Mouse (Mus musculus): Measurements from ENCODE around the gene Uri1. TPM values are rescaled to one million over a fixed set of nuclear protein-coding genes. Genes with fewer than 3 reads are reported as not detected.

Uri1 gene
- polyA plus RNA-seq, 3 experiments from 2014 or later: 11.8 to 21.1 (median 17.3) TPM

DNA sequence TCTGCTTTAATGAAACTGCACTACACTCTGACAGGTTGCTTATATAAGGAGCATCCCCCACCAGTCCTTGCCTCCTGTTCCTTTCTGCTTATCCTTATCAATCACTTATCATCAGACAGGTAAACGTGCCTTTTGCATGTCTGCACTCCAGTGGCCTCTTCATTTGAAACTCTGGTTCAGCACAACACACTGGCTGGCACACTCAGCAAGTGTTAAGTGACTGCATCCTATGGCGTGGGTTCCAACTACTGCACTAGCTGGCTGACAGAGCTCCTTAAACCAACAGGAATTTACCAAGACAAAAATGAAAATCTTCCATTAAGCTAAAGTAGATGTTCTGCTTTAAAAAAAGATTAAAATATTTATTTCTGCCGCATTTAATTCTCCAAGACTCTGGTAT lies 9.4 kb downstream of the Uri1 start:
- ATAC-seq: no peak

DNA sequence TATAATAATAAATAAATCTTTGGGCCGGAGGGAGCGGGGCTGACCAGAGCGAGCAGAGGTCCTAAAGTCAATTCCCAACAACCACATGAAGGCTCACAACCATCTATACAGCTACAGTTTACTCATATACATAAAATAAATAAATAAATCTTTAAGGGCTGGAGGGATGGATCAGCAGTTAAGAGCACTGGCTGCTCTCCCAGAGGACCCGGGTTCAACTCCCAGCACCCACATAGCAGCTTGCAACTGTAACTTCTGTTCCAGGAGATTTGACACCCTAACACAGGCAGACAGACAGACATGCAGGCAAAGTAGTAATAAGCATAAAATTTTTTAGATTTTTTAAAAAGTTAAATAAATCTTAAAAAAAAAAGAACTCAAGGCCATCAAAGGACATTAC lies 10.5 kb downstream of the Uri1 start:
- ATAC-seq: no peak

DNA sequence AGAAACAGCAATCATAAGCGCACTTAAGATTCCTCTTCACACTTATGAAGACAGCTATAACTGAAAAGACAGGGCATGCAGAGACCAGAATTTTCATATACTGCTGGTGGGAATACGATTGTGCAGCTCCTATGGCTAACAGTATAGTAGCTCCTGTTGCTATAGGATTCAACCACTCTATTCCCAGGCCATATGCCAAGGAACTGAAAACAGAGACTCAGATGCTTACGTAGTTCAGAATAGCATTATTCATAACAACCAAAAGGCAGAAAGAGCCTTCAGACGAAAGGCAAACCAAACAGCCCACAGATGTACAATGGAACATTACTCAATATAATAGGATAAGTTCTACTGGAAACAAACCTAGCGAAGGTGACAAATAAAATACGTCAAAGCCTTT lies 15.0 kb downstream of the Uri1 start:
- ATAC-seq: no peak

DNA sequence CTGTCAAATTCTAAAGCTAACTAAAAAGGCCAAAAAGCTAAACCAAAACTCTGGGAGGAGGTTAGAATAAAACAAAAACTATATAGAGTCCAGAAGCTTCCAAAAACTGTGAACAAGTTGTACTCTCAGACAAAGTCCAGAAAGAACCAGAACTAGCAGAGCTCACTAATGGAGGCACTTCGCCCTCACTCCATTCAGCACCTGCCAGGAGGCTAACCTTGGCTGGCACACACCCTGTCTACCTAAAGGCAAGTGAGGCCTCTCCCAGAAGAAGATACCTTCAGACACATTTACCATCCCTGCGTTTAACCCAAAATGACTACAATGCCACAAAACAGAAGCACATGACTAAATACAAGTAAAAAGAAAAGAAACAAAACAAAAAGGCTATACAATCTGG lies 20.9 kb downstream of the Uri1 start:
- no peak for ATAC-seq

DNA sequence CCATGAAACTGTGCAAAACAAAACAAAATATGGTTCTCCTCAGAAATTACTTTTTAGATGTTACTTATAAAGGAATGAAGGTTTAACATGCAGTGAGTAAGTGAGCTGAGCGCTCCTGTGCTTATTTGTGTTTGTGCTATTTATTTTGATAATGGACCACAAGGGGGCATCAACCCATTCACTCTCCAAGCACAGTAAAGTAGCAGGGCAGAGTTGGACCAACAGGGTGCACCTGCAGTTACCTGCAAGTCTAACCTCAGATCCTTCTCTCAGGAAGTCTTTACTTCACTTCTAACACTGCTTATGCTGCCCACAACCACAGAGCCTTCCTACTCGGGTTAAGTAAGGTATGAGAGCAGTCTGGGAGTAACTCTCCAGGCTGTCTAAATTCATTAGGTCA lies 23.7 kb downstream of the Uri1 start:
- peak; percentile 41 for ATAC-seq

DNA sequence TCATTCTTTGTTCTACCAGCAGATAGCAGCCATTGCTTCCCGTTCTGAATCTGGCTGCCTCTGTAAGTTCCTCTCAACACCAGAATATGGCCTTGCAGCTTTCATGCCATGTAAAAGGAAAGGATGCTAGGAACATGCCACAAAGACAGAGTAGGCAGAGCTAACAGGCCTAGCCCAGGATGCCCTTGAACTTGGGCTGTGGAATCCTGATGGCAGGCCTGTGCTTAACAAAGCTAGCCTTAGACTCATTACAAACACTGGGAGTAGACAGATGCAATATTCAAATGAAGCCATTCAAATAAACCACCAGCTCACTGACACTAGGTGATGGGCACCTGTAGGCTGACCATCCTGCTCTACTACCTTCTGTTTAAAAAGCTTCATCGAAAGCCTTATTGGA lies 30.5 kb downstream of the Uri1 start:
- no peak for ATAC-seq

DNA sequence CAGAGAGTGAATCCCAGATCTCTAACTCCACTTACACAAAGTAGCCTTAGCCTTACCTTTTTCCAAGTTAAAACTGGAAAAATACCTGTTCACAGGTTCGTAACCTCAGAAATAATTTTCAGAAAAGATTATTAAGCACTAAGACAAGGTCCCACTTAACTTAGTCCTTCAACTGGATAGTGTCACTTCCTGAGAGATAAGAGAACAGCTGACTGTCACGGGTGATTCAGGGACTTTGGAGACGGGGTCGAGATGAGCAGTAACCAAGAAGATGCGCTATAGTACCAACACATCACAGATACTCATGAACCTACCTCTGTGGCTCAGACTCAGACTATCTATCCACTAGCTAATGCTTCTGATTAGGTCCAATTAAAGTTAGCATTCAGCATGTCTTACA lies 38.5 kb downstream of the Uri1 start:
- ATAC-seq: no peak

DNA sequence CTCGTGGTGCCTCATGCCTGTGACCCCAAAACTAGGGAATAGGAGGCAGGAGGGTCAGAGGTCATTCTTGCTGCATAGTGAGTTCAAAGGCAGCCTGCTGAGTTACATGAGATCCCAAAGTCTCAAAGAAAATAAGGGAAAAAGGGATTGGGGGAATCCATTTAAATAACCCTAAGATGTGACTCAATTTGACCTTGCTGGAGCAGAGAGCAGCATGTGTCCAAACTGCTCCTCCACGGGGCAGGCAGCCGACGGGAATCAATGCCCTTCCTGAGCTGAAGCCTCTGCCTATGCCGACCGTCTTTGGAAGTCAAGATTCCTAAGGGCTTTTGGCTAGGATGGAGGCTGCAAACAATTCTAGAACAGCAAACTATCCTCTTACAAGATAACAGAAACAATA lies 39.9 kb downstream of the Uri1 start:
- no peak for ATAC-seq

DNA sequence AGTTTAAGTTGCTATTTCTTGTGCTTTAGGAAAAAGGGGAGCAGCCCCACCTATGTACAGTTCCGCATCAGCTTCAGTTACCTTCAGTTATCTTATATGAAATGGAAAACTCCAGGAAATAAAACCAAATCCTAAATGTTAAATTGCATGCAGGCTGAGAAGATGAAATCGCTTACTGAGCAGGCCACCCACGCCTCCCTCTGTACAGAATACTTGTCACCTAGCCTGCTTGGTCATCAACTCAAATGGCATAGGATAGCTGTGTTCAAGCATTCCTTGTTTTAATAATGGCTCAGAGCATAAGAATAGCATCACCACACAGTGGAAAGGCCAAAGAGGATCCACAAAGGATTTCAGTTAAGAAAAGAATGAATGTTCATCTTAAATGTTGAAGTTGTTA lies 43.6 kb downstream of the Uri1 start:
- no peak for ATAC-seq

DNA sequence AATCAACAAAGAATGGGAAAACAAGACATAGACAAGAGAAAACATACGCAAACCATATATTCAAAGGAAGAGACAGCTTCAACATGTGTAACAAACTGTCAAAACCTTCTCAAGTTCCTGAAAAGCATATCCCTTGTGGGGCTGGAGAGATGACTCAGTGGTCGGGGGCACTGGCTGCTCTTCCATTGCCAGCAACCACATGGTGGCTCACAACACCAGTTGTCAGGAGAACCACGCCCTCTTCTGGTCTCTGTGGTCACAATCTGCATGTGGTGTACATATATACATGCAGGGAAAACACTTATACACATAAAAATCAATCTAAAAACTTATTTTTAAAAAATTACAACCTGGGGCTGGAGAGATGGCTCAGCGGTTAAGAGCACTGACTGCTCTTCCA lies 44.9 kb downstream of the Uri1 start:
- ATAC-seq: no peak

DNA sequence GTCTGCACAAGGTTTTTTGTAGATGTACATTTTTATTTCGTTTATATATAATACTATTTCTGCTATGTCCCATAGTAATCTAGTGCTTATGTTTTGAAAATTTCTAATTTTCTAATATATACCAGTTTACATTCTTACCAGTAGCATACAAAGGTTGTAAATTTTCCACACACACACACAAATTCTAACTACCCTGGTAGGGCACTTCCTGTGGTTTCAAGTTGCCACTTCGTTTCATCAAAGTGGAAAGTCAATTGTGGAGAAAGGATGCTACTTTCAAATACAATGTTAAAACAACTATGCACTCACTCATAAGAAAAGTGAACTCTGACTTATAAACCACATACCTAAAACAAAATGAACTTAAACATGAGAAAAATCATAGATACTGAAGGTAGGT lies 45.7 kb downstream of the Uri1 start:
- peak; percentile 56 for ATAC-seq

DNA sequence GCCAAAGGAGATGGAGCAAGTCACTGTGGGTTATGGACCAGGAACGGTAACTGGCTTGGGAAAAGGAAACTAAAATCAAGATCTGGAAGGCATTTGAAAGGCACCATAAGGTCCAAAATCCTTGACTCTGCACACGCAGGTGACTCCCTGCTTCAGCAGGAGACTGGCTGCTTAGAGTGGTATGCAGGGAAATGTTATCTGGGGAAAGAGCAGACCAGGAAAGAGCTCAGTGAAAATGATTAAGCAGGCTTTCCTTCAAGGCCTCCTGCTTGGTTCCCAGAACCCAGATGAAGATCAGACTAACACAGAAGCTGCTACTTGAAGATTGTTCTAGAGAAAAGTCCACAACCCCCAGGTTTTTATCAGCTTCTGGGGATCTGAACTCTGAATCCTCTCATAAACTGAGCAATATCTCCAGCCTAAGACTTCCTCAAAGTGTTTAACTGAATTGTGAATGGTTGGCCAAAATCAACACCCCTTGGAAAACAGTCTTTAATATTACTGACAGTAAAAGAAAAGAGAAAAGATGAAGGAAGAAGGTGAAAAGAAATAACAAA lies 50.3 kb downstream of the Uri1 start:
- no peak for ATAC-seq

DNA sequence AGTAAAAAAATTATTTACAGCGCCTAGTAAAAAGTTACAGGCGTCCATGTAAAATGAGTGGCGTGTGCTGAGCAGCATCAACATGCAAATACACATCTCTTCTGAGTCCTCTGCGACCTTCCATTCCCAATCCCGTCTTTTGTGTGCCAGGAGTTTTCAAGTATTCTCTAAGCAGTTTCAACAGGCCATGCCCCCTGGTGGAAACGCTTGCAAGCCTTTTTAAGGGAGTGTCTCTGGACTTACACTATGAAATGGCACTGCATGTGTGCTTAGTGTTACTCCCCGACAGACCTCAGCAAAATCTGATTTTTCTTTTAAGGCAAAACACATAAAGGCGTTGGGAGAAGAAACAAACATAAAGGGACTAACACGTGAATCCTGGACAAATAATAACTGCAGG lies 50.8 kb downstream of the Uri1 start:
- ATAC-seq: no peak

DNA sequence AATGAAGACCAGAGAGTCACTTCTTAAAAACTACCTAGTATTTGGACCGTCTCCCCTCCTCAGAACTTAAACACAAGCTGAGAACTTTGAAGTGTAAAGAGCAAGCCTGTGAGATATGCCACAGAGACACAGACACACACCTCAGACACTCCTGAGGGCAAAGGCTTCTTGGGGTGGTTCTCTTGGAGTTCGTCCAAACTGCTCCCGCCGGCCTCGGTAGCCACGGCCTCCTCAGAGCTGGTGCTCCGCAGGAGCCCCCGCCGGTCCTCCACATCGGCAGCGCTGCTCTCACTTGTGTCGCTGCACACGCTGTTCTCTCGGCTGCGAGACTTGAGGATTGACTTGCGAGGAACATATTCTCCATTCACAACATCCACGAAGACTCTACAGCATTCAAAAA lies 61.0 kb downstream of the Uri1 start:
- ATAC-seq: no peak

DNA sequence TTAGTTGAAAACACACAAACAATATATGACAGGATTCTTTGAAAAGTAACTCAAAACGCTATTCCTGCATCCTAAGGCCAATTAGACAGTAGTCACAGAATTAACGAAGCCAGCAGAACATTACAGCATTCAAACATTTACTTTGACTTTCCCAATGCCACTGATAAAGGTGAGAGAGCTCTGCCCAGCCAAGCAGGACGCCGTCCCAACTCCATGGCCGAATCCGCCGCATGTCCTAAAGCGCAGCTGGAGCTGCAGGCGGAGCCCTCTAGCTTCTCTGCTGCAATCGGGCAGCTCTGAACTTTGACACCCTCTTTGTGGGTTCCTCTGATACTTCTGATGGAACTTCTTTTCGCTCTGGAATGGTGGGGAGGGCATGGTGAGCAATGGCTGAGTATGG lies 62.1 kb downstream of the Uri1 start:
- no peak for ATAC-seq

DNA sequence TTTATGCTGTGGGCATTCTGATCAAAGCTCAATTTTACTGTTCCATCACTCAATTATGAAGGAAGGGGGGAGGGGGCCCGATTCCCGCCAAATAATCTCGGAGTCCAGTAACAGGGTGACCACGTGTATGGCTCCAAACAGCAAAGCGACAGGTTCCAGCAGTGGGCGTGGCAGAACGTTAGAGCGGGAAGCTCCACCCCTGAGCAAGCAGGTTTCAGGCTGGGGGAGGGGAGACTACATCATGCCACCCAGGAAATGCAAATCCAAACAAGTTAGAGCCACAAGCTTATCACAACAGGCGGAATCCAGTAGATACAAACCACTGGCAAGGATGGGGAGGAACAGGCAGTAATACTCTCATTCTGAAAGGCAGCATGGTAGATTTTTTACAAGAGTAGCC lies 71.5 kb downstream of the Uri1 start:
- no peak for ATAC-seq

DNA sequence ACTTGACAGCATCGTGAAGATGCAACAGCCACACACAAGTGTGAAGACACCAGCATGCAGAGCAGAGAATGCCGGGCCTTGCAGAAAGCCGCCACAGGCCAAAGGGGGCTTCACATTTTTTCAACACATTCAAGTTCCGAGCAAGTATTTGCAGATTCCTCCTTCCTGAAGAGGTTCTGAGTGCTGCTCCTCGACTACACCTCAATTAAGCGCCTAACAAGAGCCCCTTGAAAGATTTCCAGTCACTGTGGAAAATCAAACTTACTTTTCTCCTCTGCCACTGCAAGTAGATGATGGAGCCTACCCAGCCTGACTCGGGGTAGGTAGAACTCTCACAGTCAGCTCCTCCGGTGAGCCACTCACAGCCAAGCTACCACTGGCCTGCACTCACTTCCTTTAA lies 86.9 kb downstream of the Uri1 start:
- ATAC-seq: no peak

DNA sequence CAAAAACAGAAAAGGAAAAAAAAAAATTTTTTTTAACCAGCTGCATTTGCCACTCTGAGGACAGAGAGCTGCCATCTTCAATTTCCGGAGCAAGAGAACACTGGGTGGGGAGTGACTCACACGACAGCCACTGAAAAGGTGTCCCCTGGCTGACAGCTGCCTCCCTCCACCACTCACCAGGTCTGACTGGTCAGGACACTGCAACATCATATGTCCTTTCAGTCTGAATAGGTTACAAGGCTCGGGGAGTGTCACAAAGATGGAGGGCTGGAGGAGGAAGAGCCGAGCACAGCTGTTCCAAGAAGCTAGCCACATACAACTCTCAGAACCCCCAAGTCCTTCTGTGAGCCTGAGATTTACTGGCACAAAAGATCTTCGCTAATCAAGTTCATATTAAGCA lies 87.6 kb downstream of the Uri1 start:
- no peak for ATAC-seq

DNA sequence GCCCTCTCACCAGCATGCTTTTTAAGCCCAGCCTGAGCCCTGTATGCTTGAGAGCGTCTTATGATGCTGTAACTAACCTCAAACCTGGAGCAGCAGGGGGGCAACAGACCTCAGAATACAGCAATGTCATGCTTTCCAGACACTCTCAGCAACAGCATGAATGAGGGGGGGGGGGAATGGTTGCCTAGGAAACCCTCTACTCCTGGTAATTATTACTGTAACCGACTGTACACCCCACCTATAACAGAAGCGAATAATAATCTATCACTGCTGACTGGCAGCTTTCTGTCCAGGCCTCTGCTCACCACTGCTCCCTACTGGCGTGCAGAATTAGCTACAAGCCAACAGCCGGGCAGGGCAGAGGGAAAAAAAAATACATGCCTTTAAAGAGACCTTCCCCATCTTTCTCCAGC lies 88.6 kb downstream of the Uri1 start:
- ATAC-seq: no peak

DNA sequence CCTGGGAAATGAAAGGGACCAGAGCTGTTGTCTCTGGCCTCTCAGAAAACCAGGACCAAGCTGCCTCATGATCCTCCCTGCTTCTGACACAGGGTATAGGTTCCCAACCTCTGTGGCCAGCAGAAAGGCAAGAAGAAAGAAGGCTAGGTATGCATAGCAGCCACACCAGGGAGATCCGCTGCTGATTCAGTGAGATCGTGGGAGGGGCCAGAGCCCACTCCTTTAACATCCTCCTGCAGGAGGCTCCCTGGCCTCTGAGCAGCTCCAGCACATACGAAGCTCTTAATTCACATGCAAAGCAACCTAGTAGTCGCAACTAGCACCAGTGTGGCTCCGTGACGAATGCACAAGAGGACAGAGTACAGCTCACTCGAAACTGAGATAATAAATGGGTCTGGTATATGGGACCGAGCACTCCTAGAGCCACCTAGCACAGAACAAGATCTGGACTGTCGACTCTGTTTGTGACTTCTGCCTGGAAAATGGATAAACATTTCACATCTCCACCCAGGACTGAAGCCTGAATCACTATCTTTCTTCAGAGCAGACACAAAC lies 89.5 kb downstream of the Uri1 start:
- ATAC-seq: no peak

DNA sequence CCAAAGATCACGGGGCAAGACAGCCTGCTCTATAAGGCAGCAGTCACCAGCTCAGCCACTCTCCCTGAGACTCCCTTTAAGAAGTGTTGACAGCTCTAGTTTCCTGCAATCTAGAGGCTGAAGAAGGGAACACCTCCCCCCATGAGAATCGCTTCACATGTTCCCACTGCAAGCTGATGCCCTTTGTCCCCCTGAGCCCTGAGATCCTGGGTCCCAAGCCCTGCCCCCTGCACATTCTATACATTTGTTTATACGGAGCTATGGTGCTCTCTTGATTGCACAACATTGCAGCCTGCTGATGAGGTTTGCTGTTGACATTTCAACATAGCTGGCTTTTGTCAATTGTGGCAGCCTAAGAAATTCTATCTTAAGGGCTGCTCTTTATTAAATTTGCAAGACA lies 91.7 kb downstream of the Uri1 start:
- ATAC-seq: no peak

DNA sequence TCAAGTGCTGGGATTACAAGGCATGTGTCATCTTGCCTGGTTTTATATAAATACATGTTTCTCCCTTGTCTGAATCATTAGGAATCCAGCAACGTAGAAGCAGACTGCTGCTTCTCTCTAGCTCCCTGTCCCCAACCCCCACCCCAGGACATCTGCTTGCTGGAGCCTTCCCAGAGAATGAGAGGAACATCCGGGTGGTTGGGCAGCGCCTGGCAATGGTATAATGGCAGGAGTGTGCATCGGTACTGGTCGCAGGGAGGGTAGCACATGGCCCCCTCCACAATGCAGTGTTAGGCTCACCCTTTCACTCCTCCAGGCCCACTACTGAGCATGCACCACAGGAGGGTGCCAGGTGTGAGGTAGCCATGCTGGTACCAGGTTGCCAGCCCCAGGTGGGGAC lies 93.6 kb downstream of the Uri1 start:
- no peak for ATAC-seq

DNA sequence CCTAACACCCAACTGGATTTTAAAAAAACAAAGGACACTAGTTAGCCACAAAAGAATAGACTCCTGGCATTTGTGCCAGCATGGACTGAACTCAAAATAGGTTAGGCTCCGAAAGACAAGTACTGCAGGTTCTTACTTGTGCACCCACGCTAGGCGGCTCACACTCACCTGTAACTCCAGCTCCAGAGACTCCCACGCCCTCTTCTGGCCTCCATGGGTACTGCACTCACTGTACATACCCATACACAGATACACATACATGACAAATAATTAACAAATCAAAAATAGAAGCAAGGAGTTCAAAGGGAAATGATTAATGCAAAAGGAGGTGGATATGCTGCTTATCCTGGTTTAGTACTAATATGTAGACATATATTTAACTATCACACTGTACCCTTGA lies 100.4 kb downstream of the Uri1 start:
- no peak for ATAC-seq

DNA sequence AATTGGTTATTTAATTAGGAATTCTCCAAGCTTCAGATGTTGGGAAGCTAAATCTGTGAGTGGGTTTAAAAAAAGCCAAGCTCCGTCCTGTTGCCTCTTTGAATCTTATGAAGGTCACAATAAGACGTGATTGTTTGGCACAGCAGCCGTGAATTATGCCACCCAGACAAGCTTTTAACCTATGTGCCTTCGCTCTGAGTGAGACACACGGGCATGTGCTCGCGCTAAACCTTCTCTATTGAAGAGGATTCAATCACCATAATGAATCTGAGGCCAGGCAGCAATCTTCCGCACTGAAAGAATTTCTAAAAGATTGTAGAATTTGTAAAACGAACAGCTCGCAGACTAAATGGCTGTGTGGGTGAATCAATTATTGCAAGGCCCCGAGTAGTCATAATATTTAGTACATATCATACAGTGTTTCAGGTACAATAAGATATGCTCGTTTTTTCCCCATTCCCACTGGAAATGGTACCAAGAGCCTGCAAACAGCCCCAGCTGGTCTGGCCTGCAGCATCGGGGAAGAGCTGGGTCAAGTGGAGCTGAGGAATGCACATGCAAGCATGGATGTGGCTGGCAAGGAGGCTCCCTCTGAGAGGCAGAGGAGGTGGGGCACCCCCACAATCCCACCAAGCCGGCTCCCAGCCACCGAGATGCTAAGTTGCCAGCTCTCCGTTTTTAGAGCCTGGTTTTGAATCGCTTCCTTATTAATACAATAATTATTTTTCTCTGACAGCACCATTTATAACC lies 101.5 kb downstream of the Uri1 start:
- no peak for ATAC-seq

DNA sequence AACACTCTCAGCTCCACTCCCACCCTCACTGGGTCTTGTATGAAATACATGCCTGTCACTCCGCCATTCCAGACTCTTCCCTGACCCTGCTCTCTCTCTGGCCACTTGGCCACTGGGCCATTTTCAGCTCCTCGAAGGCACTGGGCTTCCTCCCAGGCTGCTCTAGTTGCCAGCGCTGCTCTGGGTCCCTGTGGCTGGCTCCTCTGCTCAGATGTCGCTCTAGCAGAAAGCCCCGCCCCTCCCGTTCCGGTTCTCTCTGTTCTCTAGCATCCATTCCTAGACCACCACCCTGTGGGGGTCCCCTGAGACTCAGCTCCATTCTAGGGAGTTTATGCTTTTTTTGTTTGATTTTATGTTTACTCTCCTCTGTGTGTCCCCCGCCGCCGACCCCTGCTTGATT lies 104.4 kb downstream of the Uri1 start:
- ATAC-seq: no peak
